19 mouse cellular contexts compared by ENCODE assay signal in genomic region chrX:169899227-169899950, GRCm38 (mm10).
DNase-seq lines count a peak whose midpoint lies in the region; ATAC-seq and TF ChIP-seq lines count a peak whose summit lies in the region.
"Had no signal": no experiment of that assay in that cellular context is flagged by ENCODE, and none has a peak within 500 bp of the region (broad histone marks: within the 10 kb centered on the region; RNA-seq: fewer than 3 reads in every experiment).

No protein-coding gene starts in this region.

- H3K9ac ChIP-seq in heart, embryonic 15.5 days, result no peak overlapping the region
- H3K9ac ChIP-seq in midbrain, embryonic 11.5 days (ENCODE audit: low read length), result no peak overlapping the region
- no peak overlapping the region for H3K9ac ChIP-seq in midbrain, embryonic 16.5 days (ENCODE audit: low read depth, low read length)
- no peak overlapping the region for H3K9ac ChIP-seq in heart, embryonic 16.5 days (ENCODE audit: low read length)
- H3K9ac ChIP-seq: hindbrain, embryonic 13.5 days; limb, embryonic 12.5 days; liver, embryonic 12.5 days had no signal

- DNase-seq in gastrocnemius, adult 2 months, result no peak
- DNase-seq in gastrocnemius, postnatal 36 days, result no peak
- DNase-seq in heart, adult 9 months (ENCODE audit: low spot score in 2 of 2), result no peak
- no peak for DNase-seq in midbrain, embryonic 11.5 days (ENCODE audit: low spot score, missing footprints)
- DNase-seq in ovary, postnatal 10 days (ENCODE audit: low spot score), result no peak
- DNase-seq: cerebellum, adult 8-10 months; lung, adult 2 months; right cerebral cortex, adult 18-20 months; thymus, postnatal 14 days had no signal

- no peaks in the 10 kb centered on the region for H3K27me3 ChIP-seq in heart, embryonic 15.5 days
- H3K27me3 ChIP-seq in midbrain, embryonic 11.5 days (ENCODE audit: control insufficient read depth, insufficient read depth, low read length), result no peaks in the 10 kb centered on the region
- no peaks in the 10 kb centered on the region for H3K27me3 ChIP-seq in midbrain, embryonic 16.5 days (ENCODE audit: control insufficient read depth, insufficient read depth, low read depth, low read length)
- no peaks in the 10 kb centered on the region for H3K27me3 ChIP-seq in heart, embryonic 16.5 days (ENCODE audit: control insufficient read depth, insufficient read depth, low read length)
- H3K27me3 ChIP-seq: liver, embryonic 12.5 days; megakaryocyte, embryonic 14.5 days had no signal

- peak overlapping the region; percentile 2; the same call in 1 of the 2 replicates for H3K27ac ChIP-seq in gastrocnemius, adult 2 months
- peak overlapping the region; percentile 64 for H3K27ac ChIP-seq in heart, embryonic 15.5 days
- peak overlapping the region; percentile 2; the same call in 1 of the 2 replicates for H3K27ac ChIP-seq in midbrain, embryonic 11.5 days (ENCODE audit: low read depth, low read length)
- H3K27ac ChIP-seq in midbrain, embryonic 16.5 days (ENCODE audit: low read length), result no peak overlapping the region
- peak overlapping the region; percentile 50 for H3K27ac ChIP-seq in heart, embryonic 16.5 days (ENCODE audit: low read length)
- H3K27ac ChIP-seq: hindbrain, embryonic 13.5 days; limb, embryonic 12.5 days; liver, embryonic 12.5 days had no signal

- no peak overlapping the region for H3K4me2 ChIP-seq in heart, embryonic 15.5 days
- no peak overlapping the region for H3K4me2 ChIP-seq in midbrain, embryonic 11.5 days
- H3K4me2 ChIP-seq in midbrain, embryonic 16.5 days (ENCODE audit: low read length), result no peak overlapping the region
- H3K4me2 ChIP-seq in heart, embryonic 16.5 days (ENCODE audit: low read depth, low read length), result peak overlapping the region; percentile 0; the same call in 1 of the 2 replicates
- H3K4me2 ChIP-seq: hindbrain, embryonic 13.5 days; limb, embryonic 12.5 days; liver, embryonic 12.5 days had no signal

- TF ChIP-seq CTCF in gastrocnemius, adult 2 months (IDR thresholded peaks at IDR 0.05), result no peak

- H3K4me1 ChIP-seq in heart, embryonic 15.5 days (replicated peaks), result no peaks in the 10 kb centered on the region
- peaks cover 2% of the 10 kb centered on the region; the same call in 1 of the 2 replicates for H3K4me1 ChIP-seq in midbrain, embryonic 11.5 days (ENCODE audit: control insufficient read depth, insufficient read depth, low read length)
- no peaks in the 10 kb centered on the region for H3K4me1 ChIP-seq in midbrain, embryonic 16.5 days (ENCODE audit: control insufficient read depth, insufficient read depth, low read length)
- no peaks in the 10 kb centered on the region for H3K4me1 ChIP-seq in heart, embryonic 16.5 days (ENCODE audit: control insufficient read depth, insufficient read depth, low read length)
- H3K4me1 ChIP-seq: hindbrain, embryonic 13.5 days; limb, embryonic 12.5 days; liver, embryonic 12.5 days; megakaryocyte, embryonic 14.5 days had no signal

- no peak for ATAC-seq in heart, embryonic 15.5 days (replicated peaks; ENCODE audit: insufficient number of reproducible peaks, insufficient read depth, low FRiP score, low read depth)
- 0 out of 2 replicates have a peak, but pooled peaks have one; percentile 50 for ATAC-seq in midbrain, embryonic 11.5 days (ENCODE audit: low FRiP score)
- ATAC-seq in midbrain, embryonic 16.5 days, result no peak
- no peak for ATAC-seq in heart, embryonic 16.5 days (replicated peaks; ENCODE audit: extremely low read depth, insufficient read depth, low FRiP score)
- ATAC-seq: forebrain, embryonic 16.5 days; inflammation-experienced regulatory T-cells, adult 6 months; liver, embryonic 12.5 days had no signal

- no peaks in the 10 kb centered on the region for H3K36me3 ChIP-seq in heart, embryonic 15.5 days
- H3K36me3 ChIP-seq in midbrain, embryonic 11.5 days (ENCODE audit: control insufficient read depth, insufficient read depth, low read length), result no peaks in the 10 kb centered on the region
- H3K36me3 ChIP-seq in midbrain, embryonic 16.5 days (ENCODE audit: control insufficient read depth, insufficient read depth, low read length), result no peaks in the 10 kb centered on the region
- no peaks in the 10 kb centered on the region for H3K36me3 ChIP-seq in heart, embryonic 16.5 days (ENCODE audit: control insufficient read depth, insufficient read depth)
- H3K36me3 ChIP-seq: G1E; hindbrain, embryonic 13.5 days; limb, embryonic 12.5 days; liver, embryonic 12.5 days had no signal

- no peak overlapping the region for H3K4me3 ChIP-seq in gastrocnemius, adult 2 months
- no peak overlapping the region for H3K4me3 ChIP-seq in heart, embryonic 15.5 days
- no peak overlapping the region for H3K4me3 ChIP-seq in midbrain, embryonic 11.5 days (ENCODE audit: low read depth, low read length)
- H3K4me3 ChIP-seq in midbrain, embryonic 16.5 days (ENCODE audit: low read depth, low read length), result no peak overlapping the region
- no peak overlapping the region for H3K4me3 ChIP-seq in heart, embryonic 16.5 days (ENCODE audit: low read length)
- H3K4me3 ChIP-seq: hindbrain, embryonic 13.5 days; limb, embryonic 12.5 days; liver, embryonic 12.5 days; megakaryocyte, embryonic 14.5 days had no signal

- 20% methylated on average over 3 of the region's 3 CpGs for WGBS in heart, embryonic 15.5 days
- WGBS in midbrain, embryonic 11.5 days, result 10% methylated on average over 3 of the region's 3 CpGs
- 19% methylated on average over 3 of the region's 3 CpGs for WGBS in midbrain, embryonic 16.5 days
- WGBS in heart, embryonic 16.5 days, result 22% methylated on average over 3 of the region's 3 CpGs

- intact Hi-C loops in gastrocnemius, adult 2 months (cut with DNase I), result no loop called here
- intact Hi-C loops in gastrocnemius, postnatal 36 days (cut with DNase I), result no loop called here

- no peaks in the 10 kb centered on the region for H3K9me3 ChIP-seq in heart, embryonic 15.5 days (replicated peaks)
- H3K9me3 ChIP-seq in midbrain, embryonic 11.5 days (ENCODE audit: control insufficient read depth, low read length), result no peaks in the 10 kb centered on the region
- H3K9me3 ChIP-seq in midbrain, embryonic 16.5 days (replicated peaks; ENCODE audit: control insufficient read depth, low read length, poor library complexity, severe bottlenecking), result no peaks in the 10 kb centered on the region
- no peaks in the 10 kb centered on the region for H3K9me3 ChIP-seq in heart, embryonic 16.5 days (replicated peaks; ENCODE audit: control insufficient read depth, low read length)
- H3K9me3 ChIP-seq: G1E; hindbrain, embryonic 13.5 days; limb, embryonic 12.5 days; liver, embryonic 12.5 days; megakaryocyte, embryonic 14.5 days had no signal
